Mouse (Mus musculus) spleen, postnatal 10 days (tissue): Measurements from ENCODE around the gene Cc2d2a.

Source experiments
- DNase-seq, 2 experiments: peaks; one replicate each; pipeline ENCODE4 v3.0.0; 2021 to 2022; ENCODE audit warnings: low spot score in 2 of 2

Gene Cc2d2a

GRCm38 (mm10) chr5:43728375-43729165 lies 66.4 kb downstream of the Cc2d2a start:
- no peak for DNase-seq

GRCm38 (mm10) chr5:43732381-43732780 lies 70.2 kb downstream of the Cc2d2a start:
- no peak for DNase-seq

- no peak for DNase-seq
These were observed 82.0 kb downstream of the Cc2d2a start for GRCm38 (mm10) chr5:43744187-43744586.

- DNase-seq = no peak
These were observed 83.0 kb downstream of the Cc2d2a start for GRCm38 (mm10) chr5:43745156-43745555.

- DNase-seq = no peak
These were observed 85.9 kb downstream of the Cc2d2a start for GRCm38 (mm10) chr5:43748039-43748438.

GRCm38 (mm10) chr5:43749092-43749491 lies 86.9 kb downstream of the Cc2d2a start:
- DNase-seq = no peak

GRCm38 (mm10) chr5:43770618-43771354 lies 108.6 kb downstream of the Cc2d2a start:
- DNase-seq = no peak

- DNase-seq = peak in 1 of 2 experiments; percentile 42
These were observed 109.4 kb downstream of the Cc2d2a start for GRCm38 (mm10) chr5:43771555-43771954.

GRCm38 (mm10) chr5:43776407-43776806 lies 114.3 kb downstream of the Cc2d2a start:
- no peak for DNase-seq

- DNase-seq = no peak
These were observed 114.8 kb downstream of the Cc2d2a start for GRCm38 (mm10) chr5:43776993-43777392.

- no peak for DNase-seq
These were observed 116.4 kb downstream of the Cc2d2a start for GRCm38 (mm10) chr5:43778583-43778982.

GRCm38 (mm10) chr5:43781423-43781976 lies 119.4 kb downstream of the Cc2d2a start:
- peak; percentile 53 to 61 for DNase-seq

GRCm38 (mm10) chr5:43781977-43782930 lies 120.1 kb downstream of the Cc2d2a start:
- peak; percentile 75 to 83 for DNase-seq

GRCm38 (mm10) chr5:43783996-43784395 lies 121.8 kb downstream of the Cc2d2a start:
- no peak for DNase-seq

GRCm38 (mm10) chr5:43786607-43787006 lies 124.5 kb downstream of the Cc2d2a start:
- DNase-seq = no peak

GRCm38 (mm10) chr5:43787976-43788752 lies 126.0 kb downstream of the Cc2d2a start:
- no peak for DNase-seq
